Mouse (Mus musculus): ENCODE data around the gene Gli3. TPM values are rescaled to one million over a fixed set of nuclear protein-coding genes. Genes with fewer than 3 reads are reported as not detected.

Gli3 gene
- total RNA-seq, 2 experiments from 2014 or later: 7.4 to 10.2 TPM

DNA sequence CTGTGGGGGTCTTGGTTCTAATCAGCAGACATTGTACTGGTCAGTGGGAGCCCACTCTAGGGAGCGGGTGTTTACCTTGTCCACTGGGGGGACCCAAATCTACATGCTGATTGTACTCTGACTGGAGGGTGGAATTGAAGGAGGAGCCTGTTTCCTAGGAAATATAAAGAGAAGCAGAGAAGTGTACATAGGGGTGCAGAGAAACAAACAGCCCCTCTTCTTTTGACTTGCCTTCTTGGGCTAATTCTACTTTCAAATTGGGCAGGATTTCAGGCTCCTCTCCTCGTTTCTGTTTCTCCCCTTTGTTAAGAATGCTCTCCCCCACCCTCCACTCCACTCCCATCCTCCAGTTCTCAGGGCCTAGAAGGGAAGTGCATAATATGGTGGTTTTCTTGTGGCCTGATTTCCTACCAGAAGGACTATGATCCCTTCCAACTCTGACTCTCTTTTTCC is 93.6 kb downstream of the Gli3 start:
- DNase-seq: no peak

DNA sequence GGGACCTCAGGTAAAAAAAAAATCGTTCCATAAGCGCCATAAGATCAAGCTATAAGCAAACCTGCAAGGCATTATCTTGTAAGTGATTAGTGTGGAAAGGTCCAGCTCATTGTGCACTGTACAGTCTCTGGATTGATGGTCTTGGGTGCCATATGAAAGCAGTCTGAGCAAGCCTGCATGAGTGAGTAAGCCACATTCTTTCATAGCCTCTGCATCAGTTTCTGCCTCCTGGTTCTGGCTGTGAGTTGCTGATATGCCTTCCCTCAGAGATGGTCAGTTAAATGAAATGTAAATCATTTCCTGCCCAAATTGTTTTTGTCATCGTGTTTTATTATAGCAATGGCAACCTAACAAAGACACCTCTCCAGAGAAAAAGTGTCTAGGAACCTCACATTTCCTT is 98.4 kb downstream of the Gli3 start:
- DNase-seq: no peak

- no peak for DNase-seq
These were observed 108.0 kb downstream of the Gli3 start for GRCm38 (mm10) chr13:15570908-15571568.

DNA sequence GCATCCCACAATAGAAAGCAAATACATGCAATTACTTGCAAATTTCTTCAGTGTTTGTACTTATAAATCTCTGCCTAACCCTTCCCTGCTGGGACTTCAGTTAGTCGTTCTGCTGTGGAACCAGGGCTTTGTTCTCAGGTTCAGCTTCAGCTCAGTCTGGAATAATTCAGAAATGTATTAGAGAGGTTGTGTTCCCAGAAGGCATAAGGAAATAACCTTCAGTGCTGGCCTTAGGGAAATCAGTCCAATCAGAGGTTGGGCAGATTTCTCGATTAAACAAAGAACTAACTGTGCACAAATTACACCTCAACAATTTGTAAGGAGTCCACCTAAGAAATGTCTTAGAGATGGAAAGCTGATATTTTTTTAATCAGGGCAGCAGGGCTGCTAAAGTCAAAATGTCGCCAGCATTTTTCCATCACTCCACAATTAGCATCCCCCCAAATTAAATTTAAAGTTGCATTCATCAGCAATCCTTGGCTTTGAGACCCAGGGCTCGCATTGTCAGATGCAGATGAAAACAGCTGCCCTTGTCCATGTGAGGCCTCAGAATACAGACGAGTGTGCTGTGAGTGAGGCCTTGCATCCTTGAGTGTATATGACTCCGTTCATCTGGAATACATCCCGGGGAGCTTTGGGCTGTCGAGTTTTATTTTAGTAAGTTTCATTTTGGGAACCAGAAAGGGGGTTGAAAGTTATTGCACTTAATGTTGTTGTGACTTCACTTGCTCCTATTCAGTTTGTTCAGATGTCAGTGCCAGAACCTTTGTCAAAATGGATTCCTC is 114.3 kb downstream of the Gli3 start:
- no peak for DNase-seq

- DNase-seq: no peak
These were observed 117.4 kb downstream of the Gli3 start for GRCm38 (mm10) chr13:15580458-15580857.

- no peak for DNase-seq
These were observed 122.9 kb downstream of the Gli3 start for GRCm38 (mm10) chr13:15585941-15586340.

DNA sequence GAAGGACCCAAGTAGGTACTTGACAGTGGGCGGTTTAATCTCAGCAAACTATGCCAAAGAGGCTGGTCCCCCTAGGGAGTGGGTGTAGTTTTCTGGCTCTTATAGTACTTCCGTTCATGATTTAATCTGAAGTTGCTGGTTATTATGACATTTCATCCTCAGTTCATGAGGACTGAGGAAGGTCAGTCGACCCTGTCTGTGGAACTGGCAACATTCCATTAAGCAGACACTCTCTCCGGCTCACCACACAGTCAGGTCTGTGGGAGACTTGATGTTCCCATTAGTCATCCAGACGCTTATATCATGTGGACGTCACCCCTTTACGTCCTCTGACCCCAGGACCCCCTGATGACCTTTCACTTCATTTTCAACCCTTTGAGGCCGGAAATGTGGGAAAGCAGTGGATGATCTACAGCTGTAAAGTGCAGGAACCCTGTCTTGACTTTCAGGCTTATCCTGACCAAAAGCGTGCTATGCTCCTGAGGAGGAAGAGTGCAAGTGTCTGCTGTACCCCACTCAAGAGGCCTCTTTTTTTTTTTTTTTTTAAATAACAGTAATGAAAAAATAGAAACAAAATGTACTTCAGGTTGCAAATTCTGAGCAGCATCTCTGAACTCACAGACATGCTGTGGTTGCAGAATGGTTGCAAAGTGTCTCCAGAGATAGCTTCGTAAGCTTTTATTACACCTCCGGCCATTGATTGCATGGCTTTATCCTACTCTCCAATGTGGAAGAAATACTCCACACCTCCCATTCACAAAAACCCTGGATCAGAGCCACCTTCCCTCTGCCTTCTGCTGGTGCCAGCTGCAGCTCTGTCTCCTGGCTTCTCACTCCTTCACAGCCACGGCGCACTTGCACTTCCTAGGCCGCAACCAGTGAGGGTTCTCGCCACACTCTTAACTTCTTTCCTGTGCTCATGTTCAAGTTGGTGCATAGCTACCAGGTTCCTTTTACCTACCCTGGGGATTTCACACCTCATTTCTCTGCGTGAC is 125.5 kb downstream of the Gli3 start:
- peak; percentile 19 for DNase-seq

DNA sequence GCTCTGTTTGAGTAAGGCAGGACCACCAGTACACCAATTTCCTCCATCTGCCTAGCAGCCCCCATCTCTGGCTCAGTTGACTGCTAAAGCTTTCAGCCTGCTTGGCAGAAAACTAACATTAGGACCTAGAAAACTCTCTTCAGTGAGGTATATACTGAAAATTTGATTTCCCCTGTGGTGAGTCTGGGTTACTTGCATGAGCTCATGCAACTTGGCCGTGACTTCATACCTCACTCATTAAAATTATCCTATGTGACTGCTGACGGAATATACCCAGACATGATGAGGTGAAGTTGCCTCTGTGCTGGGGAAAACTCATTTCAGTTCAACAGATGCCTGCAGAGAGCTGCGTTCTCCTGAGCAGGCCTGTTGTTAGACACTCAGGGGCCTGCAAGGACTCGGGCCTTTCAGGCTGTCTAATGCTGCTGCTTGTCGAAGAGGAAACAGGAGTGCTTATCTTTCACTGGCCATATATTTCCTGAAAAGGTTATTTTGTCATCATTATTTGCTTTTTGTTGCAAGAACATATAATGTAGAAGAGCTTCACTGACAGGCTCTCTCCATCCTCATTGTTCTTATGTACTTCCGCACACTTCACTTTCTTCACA is 127.4 kb downstream of the Gli3 start:
- DNase-seq: no peak

DNA sequence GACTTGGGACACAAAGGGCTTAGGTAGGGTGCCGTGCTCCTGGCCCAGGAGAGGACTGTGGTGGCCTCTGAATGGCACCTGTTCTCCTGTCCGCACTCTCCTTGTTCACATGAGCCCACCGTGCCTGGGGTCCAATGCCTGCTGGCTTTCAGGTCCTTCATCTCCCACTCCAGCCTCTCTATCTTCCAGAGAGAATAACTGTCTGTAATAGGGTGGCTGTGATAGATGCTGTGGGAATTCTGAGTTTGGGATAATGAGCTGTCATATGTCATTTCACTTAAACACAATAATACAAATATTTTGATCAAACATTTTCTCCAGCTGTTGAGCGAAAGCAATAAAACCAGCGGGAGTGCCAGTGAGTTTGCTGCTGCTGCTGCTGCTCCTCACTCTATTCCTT is 133.6 kb downstream of the Gli3 start:
- DNase-seq: no peak

GRCm38 (mm10) chr13:15599741-15600140 is 136.7 kb downstream of the Gli3 start:
- no peak for DNase-seq

- no peak for DNase-seq
These were observed 139.1 kb downstream of the Gli3 start for GRCm38 (mm10) chr13:15602161-15602560.

- DNase-seq: no peak
These were observed 139.7 kb downstream of the Gli3 start for GRCm38 (mm10) chr13:15602677-15603221.

DNA sequence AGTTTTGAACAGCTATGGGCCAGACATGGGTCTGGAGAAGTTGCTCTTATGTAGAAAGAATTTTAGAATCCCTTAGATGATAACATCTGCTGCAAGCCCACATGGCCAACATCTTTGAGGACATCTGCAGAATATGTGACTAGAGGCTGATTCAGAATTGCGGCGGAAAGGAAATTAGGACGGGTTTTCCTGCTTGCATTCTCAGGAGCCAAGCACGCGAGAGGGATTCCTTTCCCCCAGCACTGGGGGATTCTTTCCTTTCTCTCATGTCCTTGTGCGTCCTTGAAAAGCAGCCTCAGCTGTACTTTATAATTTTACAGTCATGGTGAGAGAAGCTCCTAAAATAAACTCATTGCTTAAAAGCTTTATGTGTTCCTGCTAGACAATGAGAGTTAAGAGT is 141.0 kb downstream of the Gli3 start:
- no peak for DNase-seq

DNA sequence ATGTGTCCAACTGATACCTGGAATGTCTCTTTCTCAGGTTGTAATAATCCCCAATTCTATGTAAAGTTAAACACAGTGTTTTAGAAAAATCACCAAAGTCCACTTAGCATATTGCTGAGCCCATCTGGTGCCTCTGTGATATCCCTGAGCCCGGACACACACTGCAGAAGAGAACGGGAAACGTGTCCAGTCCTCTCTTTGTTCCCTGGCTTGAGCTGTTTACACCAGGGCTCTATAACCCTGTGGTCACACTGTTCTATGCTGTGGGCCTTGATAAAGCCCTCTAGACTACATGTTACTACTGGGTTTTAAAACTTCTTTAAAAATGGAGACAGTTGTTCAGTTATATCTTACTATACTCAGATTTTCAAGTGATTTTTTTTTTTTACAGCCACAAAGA is 154.4 kb downstream of the Gli3 start:
- DNase-seq: no peak

- DNase-seq: no peak
These were observed 155.1 kb downstream of the Gli3 start for GRCm38 (mm10) chr13:15618051-15618692.

DNA sequence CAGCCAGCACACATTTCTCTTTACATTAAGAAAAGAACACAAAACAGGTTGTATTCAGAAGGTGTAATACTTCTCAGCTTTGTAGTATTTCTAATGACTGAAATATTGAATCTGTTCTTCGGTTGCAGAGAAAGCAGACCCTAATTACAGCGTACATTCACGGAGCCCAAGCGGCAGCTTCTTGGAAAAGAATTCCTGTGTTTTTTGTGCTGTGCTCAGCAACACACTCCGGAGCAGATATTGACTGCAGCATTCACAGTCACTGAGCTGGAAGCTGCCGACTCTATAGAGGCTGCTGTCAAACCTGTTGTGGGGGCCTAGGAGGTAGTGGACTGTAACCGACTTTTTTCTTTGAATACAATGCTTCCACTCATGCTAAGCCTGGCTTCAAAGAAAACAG is 158.0 kb downstream of the Gli3 start:
- DNase-seq: no peak

DNA sequence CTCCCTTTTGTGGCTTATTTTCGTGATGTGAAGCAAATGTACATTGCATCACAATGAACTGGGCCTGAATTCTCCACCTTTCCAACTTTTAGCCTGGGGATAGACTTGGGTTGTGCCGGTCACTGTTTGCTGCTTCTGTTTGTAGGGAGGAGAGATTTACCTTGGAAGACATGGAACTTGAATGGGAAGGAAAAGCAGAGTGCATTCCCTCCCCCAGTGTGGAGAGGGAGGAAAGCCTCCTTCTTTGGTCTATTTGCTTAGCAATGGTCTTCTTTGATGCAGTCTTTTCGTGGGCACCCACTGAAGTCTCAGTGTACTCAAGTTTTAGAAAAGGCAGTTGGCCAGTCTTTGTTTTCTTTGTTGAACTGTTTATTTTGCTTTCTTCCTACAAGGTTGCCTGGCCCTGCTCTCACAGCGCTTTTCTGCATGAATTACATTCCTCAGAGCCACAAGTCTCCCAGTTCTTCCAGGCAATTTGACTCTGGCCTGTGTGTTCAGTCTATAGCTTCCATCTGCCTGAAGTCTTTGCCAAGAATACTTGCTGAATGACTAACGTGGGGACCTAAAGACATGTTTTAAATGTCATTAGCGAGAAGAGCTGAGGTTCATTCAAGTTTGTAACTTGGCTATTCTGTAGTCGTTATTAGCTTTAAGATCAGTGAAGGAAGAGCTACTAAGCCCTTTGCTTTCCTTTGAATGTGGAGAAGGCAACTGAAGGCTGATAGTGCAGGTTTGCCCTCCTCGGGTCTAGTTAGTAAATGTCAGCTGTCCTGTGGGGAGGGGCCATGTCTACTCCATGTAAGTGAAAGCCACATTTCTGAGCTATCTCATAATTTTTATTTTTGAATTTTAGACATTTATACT is 161.7 kb downstream of the Gli3 start:
- DNase-seq: no peak

DNA sequence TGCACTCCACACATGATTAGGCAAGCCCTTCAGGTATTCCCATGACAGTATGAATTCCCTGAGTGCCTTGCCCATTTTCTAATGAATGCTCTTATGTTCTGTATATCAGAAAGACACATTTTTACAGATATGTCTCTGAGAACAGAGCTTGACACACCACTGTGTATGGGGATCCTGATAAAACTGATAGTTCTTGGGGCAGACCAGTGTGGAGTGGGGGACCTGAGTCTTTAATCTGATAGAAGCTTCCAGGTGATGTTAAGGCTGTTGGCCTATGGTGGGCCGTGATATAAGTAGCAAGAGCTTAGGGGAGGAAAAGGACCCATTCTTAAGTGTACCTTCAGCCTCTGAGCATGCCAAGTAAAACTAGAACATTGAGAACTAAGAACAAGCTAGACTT is 178.5 kb downstream of the Gli3 start:
- no peak for DNase-seq

GRCm38 (mm10) chr13:15660502-15660901 is 197.5 kb downstream of the Gli3 start:
- DNase-seq: no peak

- no peak for DNase-seq
These were observed 199.3 kb downstream of the Gli3 start for GRCm38 (mm10) chr13:15662375-15662774.

All from adrenal gland, postnatal 10 days (tissue).